Mouse (Mus musculus) kidney, embryonic 15.5 days (tissue): ENCODE results near the gene Fbxl12. TPM values are rescaled to one million over a fixed set of nuclear protein-coding genes. Genes with fewer than 3 reads are reported as not detected.

ENCODE experiments used
- ATAC-seq: fragments of 200-750 bp; cut with Nextera tagmentation; replicated peaks from 2 replicates; pipeline ENCODE4 v1.8.0; 2017; ENCODE audit warnings: moderate TSS enrichment; ENCODE audit not compliant: low FRiP score
- H3K27ac ChIP-seq: fragments of 300-500 bp; sonication (generic); 2 replicates; pipeline ENCODE4 v1.5.1; 2015; ENCODE audit warnings: mild to moderate bottlenecking, inconsistent platforms
- H3K27me3 ChIP-seq: fragments of 300-500 bp; sonication (generic); 2 replicates; pipeline ENCODE4 v1.6.1; 2015; ENCODE audit warnings: inconsistent platforms
- H3K36me3 ChIP-seq: fragments of 300-500 bp; sonication (generic); 2 replicates; pipeline ENCODE4 v1.6.1; 2015; ENCODE audit warnings: inconsistent platforms
- H3K4me1 ChIP-seq: fragments of 300-500 bp; sonication (generic); 2 replicates; pipeline ENCODE4 v1.6.1; 2015; ENCODE audit warnings: inconsistent platforms
- H3K4me2 ChIP-seq: fragments of 300-500 bp; sonication (generic); 2 replicates; pipeline ENCODE4 v1.6.1; 2015; ENCODE audit warnings: moderate library complexity, mild to moderate bottlenecking, inconsistent platforms
- H3K4me3 ChIP-seq: fragments of 300-500 bp; sonication (generic); replicated peaks from 2 replicates; pipeline ENCODE4 v1.5.1; 2015; ENCODE audit warnings: mild to moderate bottlenecking, inconsistent platforms
- H3K9ac ChIP-seq: fragments of 300-500 bp; sonication (generic); 2 replicates; pipeline ENCODE4 v1.6.1; 2015; ENCODE audit warnings: mild to moderate bottlenecking, inconsistent platforms
- H3K9me3 ChIP-seq: fragments of 300-500 bp; sonication (generic); replicated peaks from 2 replicates; pipeline ENCODE4 v1.6.1; 2016; ENCODE audit warnings: inconsistent platforms
- WGBS: fragments of 180-500 bp; shearing (Covaris S2); methylation state at CpG from one replicate; pipeline ENCODE4 v1.1.7; 2015; ENCODE audit warnings: mixed read lengths; 5-methylcytosine and 5-hydroxymethylcytosine counted together
- polyA plus RNA-seq: library from polyadenylated mRNA; unstranded; fragments of >200 nt; fragmentation: Nextera tagmentation; extraction: Ambion mirVana; gene quantifications from 2 replicates; pipeline ENCODE4 v1.2.1, GENCODE M21; 2015

The Fbxl12 gene
- polyA plus RNA-seq, 1 experiment from 2014 or later = 21.1 TPM

GRCm38 (mm10) chr9:20611976-20612375 lies 32.6 kb downstream of the Fbxl12 start:
- ATAC-seq = no peak
- 75% methylated on average over 5 of the region's 5 CpGs for WGBS
- no peaks in the 10 kb centered on the region for H3K27me3 ChIP-seq

GRCm38 (mm10) chr9:20609831-20610464 lies 34.6 kb downstream of the Fbxl12 start:
- H3K4me2 ChIP-seq = no peak overlapping the region
- H3K4me1 ChIP-seq = peaks cover 7% of the 10 kb centered on the region; the same call in 1 of the 2 replicates
- peaks cover 17% of the 10 kb centered on the region for H3K36me3 ChIP-seq
- H3K27me3 ChIP-seq = no peaks in the 10 kb centered on the region
- ATAC-seq = no peak
- H3K9ac ChIP-seq = no peak overlapping the region
- no peak overlapping the region for H3K27ac ChIP-seq
- no peaks in the 10 kb centered on the region for H3K9me3 ChIP-seq
- WGBS = 85% methylated on average over 5 of the region's 5 CpGs
- no peak overlapping the region for H3K4me3 ChIP-seq

More at GRCm38 (mm10) chr9:20611976-20612375, 32.6 kb downstream of the Fbxl12 start:
- Histone ChIP-seq H3K4me2 (no peak overlapping the region), H3K9me3 (no peaks in the 10 kb centered on the region), H3K4me1 (0 out of 2 replicates have a peak, but pooled peaks cover under 1% of the 10 kb centered on the region), H3K4me3 (no peak overlapping the region), H3K27ac (no peak overlapping the region), H3K36me3 (peaks cover 21% of the 10 kb centered on the region), H3K9ac (no peak overlapping the region)

GRCm38 (mm10) chr9:20607100-20607974 lies 37.2 kb downstream of the Fbxl12 start:
- peak overlapping the region; percentile 81 for H3K4me2 ChIP-seq
- H3K36me3 ChIP-seq = peaks cover 17% of the 10 kb centered on the region
- H3K27me3 ChIP-seq = no peaks in the 10 kb centered on the region
- ATAC-seq = peak; percentile 91
- WGBS = under 1% methylated on average over 57 of the region's 57 CpGs
- H3K4me3 ChIP-seq = peak overlapping the region; percentile 83
- peak overlapping the region; percentile 99 for H3K27ac ChIP-seq
- peaks cover 7% of the 10 kb centered on the region; the same call in 1 of the 2 replicates for H3K4me1 ChIP-seq
- H3K9ac ChIP-seq = peak overlapping the region; percentile 87
- H3K9me3 ChIP-seq = no peaks in the 10 kb centered on the region

- H3K4me3 ChIP-seq = no peak overlapping the region; the same call in 1 of the 2 replicates
- no peak overlapping the region for H3K27ac ChIP-seq
- no peak for ATAC-seq
- no peaks in the 10 kb centered on the region for H3K9me3 ChIP-seq
- H3K4me2 ChIP-seq = peak overlapping the region; percentile 81
- peaks cover 17% of the 10 kb centered on the region for H3K36me3 ChIP-seq
- H3K9ac ChIP-seq = no peak overlapping the region
- 85% methylated on average over 1 of the region's 1 CpGs for WGBS
- H3K4me1 ChIP-seq = peaks cover 7% of the 10 kb centered on the region; the same call in 1 of the 2 replicates
- H3K27me3 ChIP-seq = no peaks in the 10 kb centered on the region
Measured at GRCm38 (mm10) chr9:20606269-20606668, 38.3 kb downstream of the Fbxl12 start.

- Histone ChIP-seq H3K27me3 (no peaks in the 10 kb centered on the region), H3K27ac (no peak overlapping the region), H3K4me2 (no peak overlapping the region), H3K36me3 (peaks cover 13% of the 10 kb centered on the region), H3K4me3 (no peak overlapping the region), H3K4me1 (no peaks in the 10 kb centered on the region; the same call in 1 of the 2 replicates), H3K9ac (no peak overlapping the region), H3K9me3 (no peaks in the 10 kb centered on the region)
- 78% methylated on average over 6 of the region's 6 CpGs for WGBS
- no peak for ATAC-seq
Measured at GRCm38 (mm10) chr9:20601270-20601669, 43.3 kb downstream of the Fbxl12 start.

- Histone ChIP-seq H3K4me1 (peaks cover 3% of the 10 kb centered on the region; the same call in 1 of the 2 replicates), H3K27me3 (peaks cover 26% of the 10 kb centered on the region), H3K27ac (peak within 1 kb of the TSS; percentile 83), H3K4me3 (peak within 1 kb of the TSS; percentile 56), H3K4me2 (peak within 1 kb of the TSS; percentile 65), H3K9me3 (no peaks in the 10 kb centered on the region), H3K9ac (peak within 1 kb of the TSS; percentile 61), H3K36me3 (peaks cover 16% of the 10 kb centered on the region)
- ATAC-seq = peak; percentile 99
- under 1% methylated on average over 30 of the region's 30 CpGs for WGBS
Measured at GRCm38 (mm10) chr9:20581175-20581634, 63.4 kb downstream of the Fbxl12 start, which contains the start of gene Zfp846. TSS of gene Zfp846 (plus strand) at chr9:20581291.

- H3K9me3 ChIP-seq = no peaks in the 10 kb centered on the region
- H3K4me1 ChIP-seq = no peaks in the 10 kb centered on the region
- H3K4me2 ChIP-seq = no peak overlapping the region
- no peak overlapping the region for H3K9ac ChIP-seq
- H3K36me3 ChIP-seq = no peaks in the 10 kb centered on the region
- 80% methylated on average over 2 of the region's 2 CpGs for WGBS
- H3K27me3 ChIP-seq = peaks cover 30% of the 10 kb centered on the region
- H3K27ac ChIP-seq = no peak overlapping the region
- no peak for ATAC-seq
- H3K4me3 ChIP-seq = no peak overlapping the region
Measured at GRCm38 (mm10) chr9:20576591-20576990, 68.0 kb downstream of the Fbxl12 start.

- H3K4me3 ChIP-seq = no peak overlapping the region
- H3K4me2 ChIP-seq = no peak overlapping the region
- H3K36me3 ChIP-seq = no peaks in the 10 kb centered on the region
- H3K9me3 ChIP-seq = no peaks in the 10 kb centered on the region
- no peak overlapping the region for H3K27ac ChIP-seq
- H3K4me1 ChIP-seq = no peaks in the 10 kb centered on the region
- H3K9ac ChIP-seq = no peak overlapping the region
- no peak for ATAC-seq
- peaks cover 10% of the 10 kb centered on the region; the same call in 1 of the 2 replicates for H3K27me3 ChIP-seq
Measured at GRCm38 (mm10) chr9:20571060-20571459, 73.5 kb downstream of the Fbxl12 start.

Other genes starting within 250 kb of the Fbxl12 start
- gene Zfp26, start 184.6 kb downstream of the Fbxl12 start, polyA plus RNA-seq = 17.8 and 21.9 TPM in 2 replicates
- gene Zfp426, start 152.0 kb downstream of the Fbxl12 start, polyA plus RNA-seq = 20.0 and 20.3 TPM in 2 replicates
- gene Zfp266, start 123.3 kb downstream of the Fbxl12 start, polyA plus RNA-seq = 102 and 107 TPM in 2 replicates
- 15.7 and 16.4 TPM in 2 replicates for gene Zfp846, start 63.5 kb downstream of the Fbxl12 start, polyA plus RNA-seq
- gene Ubl5, start 1.9 kb downstream of the Fbxl12 start, polyA plus RNA-seq = 385 and 422 TPM in 2 replicates
- gene Pin1, start 7.3 kb upstream of the Fbxl12 start, polyA plus RNA-seq = 55.3 and 55.4 TPM in 2 replicates
- 4.7 and 7.1 TPM in 2 replicates for gene Olfm2, start 101.6 kb upstream of the Fbxl12 start, polyA plus RNA-seq
- 2.5 and 4.4 TPM in 2 replicates for gene Col5a3, start 170.3 kb upstream of the Fbxl12 start, polyA plus RNA-seq
- not detected in 2 replicates for gene Rdh8, start 173.7 kb upstream of the Fbxl12 start, polyA plus RNA-seq
- gene A230050P20Rik, start 223.9 kb upstream of the Fbxl12 start, polyA plus RNA-seq = 15.2 and 16.1 TPM in 2 replicates
- gene Angptl6, start 235.0 kb upstream of the Fbxl12 start, polyA plus RNA-seq = 2.5 and 2.8 TPM in 2 replicates
- 84.2 and 93.7 TPM in 2 replicates for gene Ppan, start 243.4 kb upstream of the Fbxl12 start, polyA plus RNA-seq